Mouse (Mus musculus) heart, adult 9 months (tissue): ENCODE measurements at regions not wholly inside any gene's neighbourhood (a gene's known extent, or its start where the extent isn't known, plus 50 kb on each side); places are given as distances from the start of the nearest gene placed in this dataset.

Experiments
- DNase-seq, 2 experiments: peaks; one replicate each; pipeline ENCODE4 v3.0.0; 2022; ENCODE audit warnings: low spot score in 2 of 2

- DNase-seq, result no peak
These were observed 103.9 kb upstream of the Ccnd1 start for GRCm38 (mm10) chr7:145043455-145044149.

GRCm38 (mm10) chr7:145040871-145041270 lies 101.1 kb upstream of the Ccnd1 start:
- no peak for DNase-seq

GRCm38 (mm10) chr7:145034385-145034784 lies 94.7 kb upstream of the Ccnd1 start:
- DNase-seq, result no peak

- DNase-seq, result no peak
These were observed 91.5 kb upstream of the Ccnd1 start for GRCm38 (mm10) chr7:145031275-145031674.

GRCm38 (mm10) chr7:145030635-145031141 lies 91.0 kb upstream of the Ccnd1 start:
- DNase-seq, result peak; percentile 88 to 93

GRCm38 (mm10) chr7:145029622-145030021 lies 89.9 kb upstream of the Ccnd1 start:
- DNase-seq, result no peak

- DNase-seq, result no peak
These were observed 89.4 kb upstream of the Ccnd1 start for GRCm38 (mm10) chr7:145029124-145029523.

GRCm38 (mm10) chr7:145027061-145027460 lies 87.3 kb upstream of the Ccnd1 start:
- no peak for DNase-seq

- DNase-seq, result peak; percentile 36 to 71
These were observed 86.2 kb upstream of the Ccnd1 start for GRCm38 (mm10) chr7:145026014-145026285.

- DNase-seq, result peak; percentile 65 to 81
These were observed 85.7 kb upstream of the Ccnd1 start for GRCm38 (mm10) chr7:145025186-145026013.

- DNase-seq, result peak in 1 of 2 experiments; percentile 60
These were observed 84.9 kb upstream of the Ccnd1 start for GRCm38 (mm10) chr7:145024651-145025050.

GRCm38 (mm10) chr7:145019137-145019536 lies 79.4 kb upstream of the Ccnd1 start:
- DNase-seq, result no peak

GRCm38 (mm10) chr7:145018149-145018548 lies 78.4 kb upstream of the Ccnd1 start:
- no peak for DNase-seq

GRCm38 (mm10) chr7:145015463-145016085 lies 75.8 kb upstream of the Ccnd1 start:
- no peak for DNase-seq

- no peak for DNase-seq
These were observed 71.0 kb upstream of the Ccnd1 start for GRCm38 (mm10) chr7:145010757-145011156.

GRCm38 (mm10) chr7:145010004-145010403 lies 70.3 kb upstream of the Ccnd1 start:
- no peak for DNase-seq

- no peak for DNase-seq
These were observed 69.1 kb upstream of the Ccnd1 start for GRCm38 (mm10) chr7:145008662-145009333.

- no peak for DNase-seq
These were observed 67.5 kb upstream of the Ccnd1 start for GRCm38 (mm10) chr7:145007216-145007615.

GRCm38 (mm10) chr7:145001503-145002084 lies 61.9 kb upstream of the Ccnd1 start:
- no peak for DNase-seq

- peak; percentile 54 to 59 for DNase-seq
These were observed 60.0 kb upstream of the Ccnd1 start for GRCm38 (mm10) chr7:144999741-145000140.

- DNase-seq, result peak; percentile 50 to 72
These were observed 57.1 kb upstream of the Ccnd1 start for GRCm38 (mm10) chr7:144996847-144997246.

- no peak for DNase-seq
These were observed 54.5 kb upstream of the Ccnd1 start for GRCm38 (mm10) chr7:144994229-144994628.
